Mouse (Mus musculus): ENCODE data around the gene Atg16l2. TPM values are rescaled to one million over a fixed set of nuclear protein-coding genes. Genes with fewer than 3 reads are reported as not detected.

The Atg16l2 gene
- polyA plus RNA-seq, 1 experiment from 2014 or later = 21.6 TPM

- no peaks in the 10 kb centered on the region for H3K36me3 ChIP-seq
- peaks cover 33% of the 10 kb centered on the region for H3K4me1 ChIP-seq
- H3K27ac ChIP-seq (replicated peaks) = no peak overlapping the region
- H3K4me3 ChIP-seq = no peak overlapping the region
- DNase-seq (ENCODE audit: low spot score) = no peak
- 78% methylated on average over 4 of the region's 4 CpGs for WGBS
- H3K9me3 ChIP-seq (replicated peaks) = no peaks in the 10 kb centered on the region
- H3K27me3 ChIP-seq (ENCODE audit: low read depth, poor library complexity, severe bottlenecking) = peaks cover 49% of the 10 kb centered on the region
These were observed 16.8 kb upstream of the Atg16l2 start for GRCm38 (mm10) chr7:101318848-101319247.

GRCm38 (mm10) chr7:101317014-101317413 is 15.0 kb upstream of the Atg16l2 start, which contains the start of gene Stard10:
TSS of gene Stard10 (plus strand) at chr7:101317086.
- Histone ChIP-seq H3K9me3 (replicated peaks) (no peaks in the 10 kb centered on the region), H3K36me3 (no peaks in the 10 kb centered on the region), H3K27me3 (ENCODE audit: low read depth, poor library complexity, severe bottlenecking) (peaks cover 35% of the 10 kb centered on the region), H3K27ac (replicated peaks) (no peak within 1 kb of the TSS), H3K4me1 (peaks cover 17% of the 10 kb centered on the region), H3K4me3 (no peak within 1 kb of the TSS)
- DNase-seq (ENCODE audit: low spot score) = no peak
- WGBS = 83% methylated on average over 3 of the region's 3 CpGs

GRCm38 (mm10) chr7:101316591-101317001 is 14.5 kb upstream of the Atg16l2 start:
- H3K27ac ChIP-seq (replicated peaks) = no peak overlapping the region
- 72% methylated on average over 6 of the region's 6 CpGs for WGBS
- no peaks in the 10 kb centered on the region for H3K36me3 ChIP-seq
- no peak for DNase-seq (ENCODE audit: low spot score)
- H3K4me1 ChIP-seq = peaks cover 12% of the 10 kb centered on the region
- no peaks in the 10 kb centered on the region for H3K9me3 ChIP-seq (replicated peaks)
- no peak overlapping the region for H3K4me3 ChIP-seq
- H3K27me3 ChIP-seq (ENCODE audit: low read depth, poor library complexity, severe bottlenecking) = peaks cover 31% of the 10 kb centered on the region

GRCm38 (mm10) chr7:101315699-101316098 is 13.6 kb upstream of the Atg16l2 start:
- H3K27ac ChIP-seq (replicated peaks) = no peak overlapping the region
- peaks cover 24% of the 10 kb centered on the region for H3K27me3 ChIP-seq (ENCODE audit: low read depth, poor library complexity, severe bottlenecking)

GRCm38 (mm10) chr7:101314396-101314795 is 12.3 kb upstream of the Atg16l2 start:
- peaks cover 11% of the 10 kb centered on the region for H3K27me3 ChIP-seq (ENCODE audit: low read depth, poor library complexity, severe bottlenecking)
- no peaks in the 10 kb centered on the region for H3K36me3 ChIP-seq
- H3K4me1 ChIP-seq = peaks cover 11% of the 10 kb centered on the region
- WGBS = 76% methylated on average over 5 of the region's 5 CpGs
- H3K4me3 ChIP-seq = no peak overlapping the region
- H3K9me3 ChIP-seq (replicated peaks) = no peaks in the 10 kb centered on the region
- H3K27ac ChIP-seq (replicated peaks) = no peak overlapping the region
- no peak for DNase-seq (ENCODE audit: low spot score)

More at GRCm38 (mm10) chr7:101315699-101316098, 13.6 kb upstream of the Atg16l2 start:
- DNase-seq (ENCODE audit: low spot score) = no peak
- Histone ChIP-seq H3K4me3 (no peak overlapping the region), H3K4me1 (peaks cover 12% of the 10 kb centered on the region), H3K9me3 (replicated peaks) (no peaks in the 10 kb centered on the region), H3K36me3 (no peaks in the 10 kb centered on the region)

GRCm38 (mm10) chr7:101313033-101313432 is 11.0 kb upstream of the Atg16l2 start:
- DNase-seq (ENCODE audit: low spot score) = no peak
- Histone ChIP-seq H3K4me3 (no peak overlapping the region), H3K9me3 (replicated peaks) (no peaks in the 10 kb centered on the region), H3K36me3 (no peaks in the 10 kb centered on the region), H3K27me3 (ENCODE audit: low read depth, poor library complexity, severe bottlenecking) (no peaks in the 10 kb centered on the region), H3K27ac (replicated peaks) (no peak overlapping the region), H3K4me1 (peaks cover 11% of the 10 kb centered on the region)
- 83% methylated on average over 3 of the region's 3 CpGs for WGBS

- Histone ChIP-seq H3K4me3 (peak overlapping the region; percentile 71), H3K4me1 (peaks cover 11% of the 10 kb centered on the region), H3K9me3 (replicated peaks) (no peaks in the 10 kb centered on the region), H3K27me3 (ENCODE audit: low read depth, poor library complexity, severe bottlenecking) (no peaks in the 10 kb centered on the region), H3K27ac (replicated peaks) (peak overlapping the region; percentile 90), H3K36me3 (no peaks in the 10 kb centered on the region)
- no peak for DNase-seq (ENCODE audit: low spot score)
- WGBS = 37% methylated on average over 2 of the region's 2 CpGs
These were observed 9.0 kb upstream of the Atg16l2 start for GRCm38 (mm10) chr7:101311061-101311460.

GRCm38 (mm10) chr7:101310327-101311028 is 8.4 kb upstream of the Atg16l2 start:
- Histone ChIP-seq H3K4me3 (peak overlapping the region; percentile 71), H3K27ac (replicated peaks) (peak overlapping the region; percentile 90), H3K27me3 (ENCODE audit: low read depth, poor library complexity, severe bottlenecking) (no peaks in the 10 kb centered on the region), H3K9me3 (replicated peaks) (no peaks in the 10 kb centered on the region), H3K36me3 (no peaks in the 10 kb centered on the region), H3K4me1 (peaks cover 11% of the 10 kb centered on the region)
- DNase-seq (ENCODE audit: low spot score) = peak; percentile 97
- under 1% methylated on average over 43 of the region's 43 CpGs for WGBS

- H3K4me1 ChIP-seq = peaks cover 11% of the 10 kb centered on the region
- H3K27ac ChIP-seq (replicated peaks) = peak overlapping the region; percentile 90
- WGBS = 40% methylated on average over 5 of the region's 5 CpGs
- peak overlapping the region; percentile 71 for H3K4me3 ChIP-seq
- H3K36me3 ChIP-seq = no peaks in the 10 kb centered on the region
- H3K9me3 ChIP-seq (replicated peaks) = no peaks in the 10 kb centered on the region
- H3K27me3 ChIP-seq (ENCODE audit: low read depth, poor library complexity, severe bottlenecking) = no peaks in the 10 kb centered on the region
- no peak for DNase-seq (ENCODE audit: low spot score)
These were observed 7.9 kb upstream of the Atg16l2 start for GRCm38 (mm10) chr7:101309985-101310326.

- WGBS = 61% methylated on average over 2 of the region's 2 CpGs
- Histone ChIP-seq H3K27me3 (ENCODE audit: low read depth, poor library complexity, severe bottlenecking) (no peaks in the 10 kb centered on the region), H3K4me1 (peaks cover 20% of the 10 kb centered on the region), H3K4me3 (no peak overlapping the region), H3K9me3 (replicated peaks) (no peaks in the 10 kb centered on the region), H3K36me3 (no peaks in the 10 kb centered on the region), H3K27ac (replicated peaks) (no peak overlapping the region)
- DNase-seq (ENCODE audit: low spot score) = no peak
These were observed 4.8 kb upstream of the Atg16l2 start for GRCm38 (mm10) chr7:101306841-101307240.

- DNase-seq (ENCODE audit: low spot score) = no peak
- Histone ChIP-seq H3K36me3 (no peaks in the 10 kb centered on the region), H3K27ac (replicated peaks) (peak overlapping the region; percentile 87), H3K27me3 (ENCODE audit: low read depth, poor library complexity, severe bottlenecking) (peaks cover 35% of the 10 kb centered on the region), H3K9me3 (replicated peaks) (no peaks in the 10 kb centered on the region), H3K4me1 (peaks cover 30% of the 10 kb centered on the region), H3K4me3 (peak overlapping the region; percentile 78)
- 27% methylated on average over 7 of the region's 7 CpGs for WGBS
These were observed 640 bp upstream of the Atg16l2 start for GRCm38 (mm10) chr7:101302691-101303090.

GRCm38 (mm10) chr7:101301361-101301880 is 630 bp downstream of the Atg16l2 start:
- H3K4me3 ChIP-seq = peak overlapping the region; percentile 78
- no peak for DNase-seq (ENCODE audit: low spot score)
- H3K27ac ChIP-seq (replicated peaks) = peak overlapping the region; percentile 87
- peaks cover 37% of the 10 kb centered on the region for H3K4me1 ChIP-seq
- peaks cover 46% of the 10 kb centered on the region for H3K27me3 ChIP-seq (ENCODE audit: low read depth, poor library complexity, severe bottlenecking)
- H3K36me3 ChIP-seq = no peaks in the 10 kb centered on the region
- H3K9me3 ChIP-seq (replicated peaks) = no peaks in the 10 kb centered on the region
- WGBS = under 1% methylated on average over 30 of the region's 30 CpGs

GRCm38 (mm10) chr7:101298375-101298774 is 3.7 kb downstream of the Atg16l2 start:
- Histone ChIP-seq H3K36me3 (0 out of 2 replicates have a peak, but pooled peaks cover 5% of the 10 kb centered on the region), H3K4me1 (peaks cover 46% of the 10 kb centered on the region), H3K4me3 (no peak overlapping the region), H3K27ac (replicated peaks) (no peak overlapping the region), H3K9me3 (replicated peaks) (no peaks in the 10 kb centered on the region), H3K27me3 (ENCODE audit: low read depth, poor library complexity, severe bottlenecking) (peaks cover 62% of the 10 kb centered on the region)
- DNase-seq (ENCODE audit: low spot score) = no peak
- 90% methylated on average over 3 of the region's 3 CpGs for WGBS
